Mouse (Mus musculus): Measurements from ENCODE around the gene Hba-a1.

GRCm38 (mm10) chr11:32268952-32269351 is 14.4 kb upstream of the Hba-a1 start:
- TF ChIP-seq CTCF (IDR thresholded peaks at IDR 0.05; ENCODE audit: borderline replicate concordance, extremely low read depth, insufficient read depth, insufficient read length), result no peak
- no peak for TF ChIP-seq POLR2A (IDR thresholded peaks at IDR 0.05; ENCODE audit: borderline replicate concordance, extremely low read depth, insufficient read depth, insufficient read length, poor library complexity, severe bottlenecking)
